ENCODE assay signal across 22 mouse cellular contexts in genomic region chr6:78385609-78386008, GRCm38 (mm10). TPM values are rescaled to one million over a fixed set of nuclear protein-coding genes. Genes with fewer than 3 reads are reported as not detected.
"Had no signal": no experiment of that assay in that cellular context is flagged by ENCODE, and none has a peak within 500 bp of the region (broad histone marks: within the 10 kb centered on the region; RNA-seq: fewer than 3 reads in every experiment).

No protein-coding gene starts in this region.

- DNase-seq: lung, adult 18-20 months; lung, embryonic 14.5 days; lung, postnatal 10 days; lung, postnatal 4 days; right cerebral cortex, postnatal 14 days; thymus, adult 2 months; thymus, postnatal 25 days; thymus, postnatal 4 days had no signal

- H3K27me3 ChIP-seq: midbrain, embryonic 13.5 days; neural tube, embryonic 12.5 days; stomach, embryonic 15.5 days had no signal

- H3K27ac ChIP-seq: midbrain, embryonic 13.5 days; neural tube, embryonic 12.5 days; stomach, embryonic 15.5 days; stomach, postnatal 0 days had no signal

- H3K9ac ChIP-seq: lung, embryonic 14.5 days; midbrain, embryonic 13.5 days; neural tube, embryonic 12.5 days; stomach, embryonic 15.5 days had no signal

- H3K9me3 ChIP-seq: midbrain, embryonic 13.5 days; neural tube, embryonic 12.5 days; stomach, embryonic 15.5 days had no signal

- H3K4me2 ChIP-seq: lung, embryonic 14.5 days; midbrain, embryonic 11.5 days; midbrain, embryonic 13.5 days; neural tube, embryonic 12.5 days; stomach, embryonic 15.5 days had no signal

- ATAC-seq: midbrain, embryonic 13.5 days had no signal

- H3K4me1 ChIP-seq: midbrain, embryonic 13.5 days; neural tube, embryonic 12.5 days; stomach, embryonic 15.5 days had no signal

- H3K36me3 ChIP-seq: midbrain, embryonic 13.5 days; neural tube, embryonic 12.5 days; stomach, embryonic 15.5 days had no signal

- H3K4me3 ChIP-seq: midbrain, embryonic 13.5 days; neural tube, embryonic 12.5 days; stomach, embryonic 15.5 days had no signal

RNA-seq across cellular contexts. Expression of gene Reg3a, which starts 5.1 kb away (rescaled TPM):
- total RNA-seq: megakaryocyte, adult 5-6 weeks; midbrain, postnatal 0 days; monocyte, adult 5-6 weeks; neutrophil, adult 5-6 weeks had no signal
- polyA plus RNA-seq: liver, embryonic 16.5 days; lung, embryonic 14.5 days; lung, embryonic 16.5 days; midbrain, embryonic 11.5 days; midbrain, embryonic 13.5 days; midbrain, postnatal 0 days; neural tube, embryonic 12.5 days; stomach, embryonic 15.5 days; stomach, postnatal 0 days; urinary bladder, adult 2 months had no signal

RNA-seq across cellular contexts. Expression of gene Reg3d, which starts 6.9 kb away (rescaled TPM):
- total RNA-seq: megakaryocyte, adult 5-6 weeks; midbrain, postnatal 0 days; monocyte, adult 5-6 weeks; neutrophil, adult 5-6 weeks had no signal
- polyA plus RNA-seq: liver, embryonic 16.5 days; lung, embryonic 14.5 days; lung, embryonic 16.5 days; midbrain, embryonic 11.5 days; midbrain, embryonic 13.5 days; midbrain, postnatal 0 days; neural tube, embryonic 12.5 days; neural tube, embryonic 14.5 days; stomach, postnatal 0 days; thymus, adult 2 months; urinary bladder, adult 2 months had no signal

RNA-seq across cellular contexts. Expression of gene Reg2, which starts 9.8 kb away (rescaled TPM):
- total RNA-seq: megakaryocyte, adult 5-6 weeks; midbrain, postnatal 0 days; monocyte, adult 5-6 weeks; neutrophil, adult 5-6 weeks had no signal
- polyA plus RNA-seq: liver, embryonic 16.5 days; lung, embryonic 14.5 days; lung, embryonic 16.5 days; midbrain, embryonic 11.5 days; midbrain, embryonic 13.5 days; midbrain, postnatal 0 days; neural tube, embryonic 12.5 days; neural tube, embryonic 14.5 days; stomach, embryonic 15.5 days; stomach, postnatal 0 days; testis, adult 2 months; urinary bladder, adult 2 months had no signal

RNA-seq across cellular contexts. Expression of gene Reg3b, which starts 15.2 kb away (rescaled TPM):
- total RNA-seq: megakaryocyte, adult 5-6 weeks; midbrain, postnatal 0 days; monocyte, adult 5-6 weeks; neutrophil, adult 5-6 weeks had no signal
- polyA plus RNA-seq: lung, embryonic 14.5 days; lung, embryonic 16.5 days; midbrain, embryonic 11.5 days; midbrain, embryonic 13.5 days; neural tube, embryonic 12.5 days; stomach, postnatal 0 days had no signal

RNA-seq across cellular contexts. Expression of gene Reg1, which starts 36.9 kb away (rescaled TPM):
- total RNA-seq: megakaryocyte, adult 5-6 weeks; midbrain, postnatal 0 days; monocyte, adult 5-6 weeks; neutrophil, adult 5-6 weeks had no signal
- polyA plus RNA-seq: lung, embryonic 14.5 days; lung, embryonic 16.5 days; midbrain, embryonic 11.5 days; midbrain, embryonic 13.5 days; midbrain, postnatal 0 days; neural tube, embryonic 12.5 days; neural tube, embryonic 14.5 days; urinary bladder, adult 2 months had no signal
